Mouse (Mus musculus): ENCODE data around the gene Sphk2.

DNA sequence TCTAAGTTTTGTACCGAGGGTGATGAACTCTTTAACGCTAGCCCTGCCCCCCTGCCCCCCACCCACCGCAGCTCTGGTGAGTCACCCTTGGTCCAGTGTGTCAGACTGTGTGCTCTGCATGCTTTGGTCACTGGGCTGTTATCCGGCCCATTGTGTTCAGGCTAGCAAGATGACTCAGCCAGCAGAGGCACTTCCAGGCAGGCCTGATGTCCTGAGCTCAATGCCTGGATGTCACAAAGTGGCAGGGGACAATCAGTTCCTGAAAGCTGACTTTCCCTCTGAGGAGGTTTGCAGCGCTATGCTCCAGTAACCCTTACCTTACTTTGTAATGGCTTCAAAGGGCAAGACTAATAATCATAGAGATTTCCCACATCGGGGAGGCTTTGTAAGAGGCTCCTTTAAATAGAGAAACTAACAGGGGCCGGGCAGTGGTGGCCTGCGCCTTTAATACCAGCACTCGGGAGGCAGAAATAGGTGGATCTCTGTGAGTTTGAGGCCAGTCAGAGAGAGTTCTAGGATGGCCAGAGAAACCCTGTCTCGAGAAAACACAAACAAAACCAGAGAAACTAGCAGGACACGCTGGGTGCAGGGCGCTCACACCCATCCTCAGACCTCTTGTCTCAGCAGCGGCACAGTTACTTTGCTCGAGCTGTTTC, 37.7 kb downstream of the Sphk2 start:
- TF ChIP-seq POLR2A (IDR thresholded peaks at IDR 0.05; ENCODE audit: control insufficient read depth, extremely low read depth, insufficient read depth, low read length, poor library complexity) (no peak), CTCF (IDR thresholded peaks at IDR 0.05; ENCODE audit: borderline replicate concordance, control insufficient read depth, extremely low read depth, insufficient read depth, low read length, poor library complexity) (no peak)

All from thymus, adult 2 months (tissue).